Mouse (Mus musculus) erythroblast, adult 5-6 weeks (primary cell): ENCODE results near the gene Stra6. TPM values are rescaled to one million over a fixed set of nuclear protein-coding genes. Genes with fewer than 3 reads are reported as not detected.

Experiments used
- ATAC-seq: replicated peaks from 2 replicates; pipeline ENCODE4 v1.8.0; 2016; ENCODE audit warnings: moderate number of reproducible peaks, mild to moderate bottlenecking, moderate TSS enrichment, inconsistent platforms; ENCODE audit not compliant: poor library complexity, low FRiP score, severe bottlenecking
- total RNA-seq, 2 experiments: library from RNA; stranded (forward) in 1 of 2; stranded (reverse) in 1 of 2; fragments of 150-400 nt in 1 of 2; fragments of 200-764, 138-1000 nt in 1 of 2; gene quantifications; 2 replicates each; pipeline versions ENCODE4 v1.2.3 to v1.2.4; 2015 to 2017; ENCODE audit warnings: low replicate concordance in 2 of 2

Stra6 gene
- total RNA-seq, 2 experiments from 2014 or later, result not detected

DNA sequence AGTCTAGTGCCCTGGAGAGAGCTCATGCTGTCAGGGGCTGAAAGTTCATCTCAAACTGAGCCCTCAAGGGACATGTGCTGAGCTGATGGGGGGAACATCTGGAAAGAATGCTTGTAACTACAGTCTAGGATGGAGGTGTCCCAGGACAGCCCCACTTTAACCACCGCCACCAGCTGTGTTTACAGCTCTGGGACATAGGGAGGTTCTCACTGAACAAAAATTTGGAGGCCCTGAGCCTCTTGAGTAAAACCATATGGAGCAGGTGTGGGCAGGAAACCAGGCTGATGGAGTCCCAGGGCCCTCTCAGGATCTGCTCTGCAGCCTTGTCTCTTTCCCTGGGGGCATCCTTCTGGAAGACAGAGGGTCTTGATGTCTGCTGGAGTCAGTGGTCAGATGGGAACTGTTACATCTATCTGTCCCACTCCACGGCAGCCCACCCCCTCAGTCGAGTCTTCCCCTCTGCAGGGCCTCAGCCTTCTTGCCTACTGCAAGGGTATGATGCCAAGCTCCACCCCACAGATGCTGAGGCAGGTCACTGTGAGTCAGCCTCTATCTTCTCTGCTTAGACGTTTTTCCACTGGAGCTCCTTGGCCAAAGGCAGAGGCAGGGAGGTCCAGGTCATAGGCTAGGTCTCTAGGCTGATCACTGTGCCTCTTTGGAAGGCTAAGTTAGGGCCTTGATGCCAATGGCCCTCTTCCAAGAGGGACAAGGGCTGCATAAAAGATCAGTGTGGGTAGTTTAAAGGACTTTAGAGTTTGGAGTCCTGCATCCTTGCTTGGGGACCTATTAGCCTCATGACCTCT, 28.2 kb downstream of the Stra6 start:
- ATAC-seq, result peak; percentile 46; the same call in 1 of the 2 replicates

DNA sequence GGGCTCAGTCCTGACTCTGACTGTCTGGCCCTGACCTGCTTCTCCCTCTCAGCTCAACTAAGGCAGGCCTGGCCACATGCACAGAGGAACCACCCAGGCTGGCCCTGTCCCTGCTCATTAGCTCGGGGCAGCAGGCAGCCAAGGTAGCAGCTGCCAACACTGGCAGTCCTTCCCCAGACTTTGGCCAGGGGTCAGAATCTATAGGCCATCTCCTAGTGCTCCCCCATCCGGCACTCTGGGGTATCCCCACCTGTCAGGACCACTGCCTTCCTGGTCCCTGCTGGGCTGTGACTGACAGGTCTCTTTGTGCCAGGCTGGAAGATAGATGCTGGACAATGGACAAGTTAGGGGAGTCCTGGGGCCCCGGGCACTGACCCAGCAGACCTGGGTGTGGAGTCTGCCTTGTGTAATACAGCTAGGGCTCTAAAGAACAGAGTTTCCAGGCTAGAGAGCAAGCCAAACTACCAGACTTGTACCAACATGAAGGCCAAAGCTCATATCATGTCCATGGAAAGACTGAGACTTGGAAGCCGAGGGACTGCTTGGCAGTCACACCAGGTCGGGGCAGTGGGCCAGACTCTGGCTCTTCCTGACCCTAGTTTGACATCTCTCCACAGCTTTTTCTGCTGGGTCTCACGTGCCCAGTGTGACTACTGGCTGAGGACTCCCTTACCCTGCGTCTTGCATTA, 29.1 kb downstream of the Stra6 start:
- ATAC-seq, result no peak

DNA sequence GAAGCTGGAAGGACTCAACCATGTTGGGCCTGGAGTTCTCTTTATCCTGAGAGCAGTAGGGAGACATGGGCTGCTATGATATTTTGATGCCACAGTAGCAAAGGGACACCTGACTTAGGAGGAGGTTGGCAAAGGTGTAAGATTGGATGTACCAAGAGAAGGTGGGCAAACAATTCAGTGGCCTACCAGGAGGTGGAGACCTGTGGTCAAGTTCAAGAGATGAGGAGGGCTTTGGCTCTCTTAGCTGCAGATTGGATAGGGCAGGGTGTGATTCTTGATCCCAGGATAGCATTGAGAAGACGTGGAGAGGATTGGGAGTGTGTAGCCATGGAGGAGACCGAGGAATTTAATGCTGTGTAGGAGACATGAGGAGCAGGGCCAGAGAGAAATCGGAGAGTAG, 30.2 kb downstream of the Stra6 start:
- no peak for ATAC-seq

DNA sequence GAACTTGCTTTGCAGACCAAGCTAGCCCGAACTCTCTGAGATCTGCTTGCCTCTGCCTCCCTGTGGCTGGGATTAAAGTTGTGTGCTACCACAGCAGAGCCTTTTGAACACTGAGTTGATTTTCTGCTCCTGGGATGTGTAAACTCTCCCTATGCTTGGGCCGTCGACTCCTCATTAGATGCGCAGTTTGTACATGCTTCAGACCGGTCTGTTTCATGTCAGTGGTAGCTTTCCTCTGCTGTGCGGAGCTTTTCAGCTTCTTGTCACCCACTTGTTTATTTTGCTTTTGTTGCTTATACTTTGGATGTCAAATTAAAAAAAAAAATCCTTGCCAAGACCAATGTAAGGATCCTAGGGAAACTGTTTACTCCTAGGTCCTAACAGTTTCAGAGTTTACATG, 32.4 kb downstream of the Stra6 start:
- ATAC-seq, result no peak

DNA sequence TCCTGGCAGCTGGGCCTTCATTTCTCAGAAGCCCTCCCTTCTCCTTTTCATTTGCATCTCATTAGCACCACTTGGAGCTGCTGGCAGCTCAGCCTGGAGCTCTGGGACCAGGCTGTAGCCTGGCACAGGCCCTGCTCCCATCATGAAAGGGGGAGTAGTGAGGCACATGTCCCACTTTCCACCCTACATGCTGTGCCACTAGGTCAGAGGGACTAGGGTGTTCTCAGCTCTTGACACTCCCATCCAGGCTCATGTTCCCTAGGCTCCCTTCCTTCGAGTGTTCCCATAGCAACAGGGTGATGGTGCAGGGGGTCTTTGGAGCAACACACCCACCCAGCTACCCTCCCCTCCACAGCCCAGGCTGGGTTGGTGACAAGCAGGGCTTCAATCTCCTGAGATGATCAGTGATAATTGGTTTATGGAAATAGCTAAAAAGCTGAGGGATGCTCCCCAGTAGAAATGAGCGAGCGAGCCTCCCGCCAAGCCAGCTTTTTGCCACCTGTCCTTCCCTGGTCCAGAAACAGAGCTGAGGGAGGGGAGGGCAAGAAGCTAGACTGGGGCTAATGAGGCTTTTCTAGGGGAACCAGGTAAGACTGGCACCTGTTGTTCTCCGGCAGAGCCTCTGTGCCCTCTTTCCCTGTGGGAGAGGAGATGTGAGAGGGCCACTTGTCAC, 33.2 kb downstream of the Stra6 start:
- ATAC-seq, result no peak

DNA sequence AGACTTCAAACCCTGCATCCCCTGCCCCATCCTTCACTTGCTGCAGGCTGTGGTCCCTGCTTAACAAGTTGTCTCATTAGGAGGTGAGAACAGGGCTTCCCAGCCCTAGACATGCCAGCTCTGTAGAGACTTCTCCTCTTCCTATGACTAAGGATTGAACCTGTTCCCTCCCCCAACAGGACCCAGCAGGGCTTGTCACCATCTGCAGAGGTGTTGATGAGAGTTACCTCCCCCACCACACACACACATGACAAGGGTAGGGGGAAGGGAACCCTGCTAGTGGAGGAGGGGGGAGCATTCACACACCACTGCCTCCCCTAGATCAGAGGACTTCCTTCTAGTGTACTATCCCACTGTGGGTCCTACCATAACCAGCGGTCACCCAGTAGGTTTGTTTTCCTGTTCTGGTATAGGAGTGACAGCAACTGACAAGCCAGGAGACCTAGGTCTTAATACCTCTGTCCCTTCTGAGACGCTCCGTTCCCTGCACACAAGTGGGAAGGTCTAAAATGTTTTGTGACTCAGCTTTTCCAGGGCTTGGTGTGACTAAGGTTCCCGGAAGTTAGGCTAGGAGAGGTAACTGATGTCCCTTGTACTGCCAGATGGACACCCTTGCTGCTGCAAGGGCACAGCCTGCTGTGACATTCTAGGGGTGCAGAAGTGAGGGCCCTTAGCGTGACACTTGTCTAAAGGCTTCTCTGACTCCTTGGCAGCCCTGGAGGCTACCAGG, 36.4 kb downstream of the Stra6 start:
- no peak for ATAC-seq

DNA sequence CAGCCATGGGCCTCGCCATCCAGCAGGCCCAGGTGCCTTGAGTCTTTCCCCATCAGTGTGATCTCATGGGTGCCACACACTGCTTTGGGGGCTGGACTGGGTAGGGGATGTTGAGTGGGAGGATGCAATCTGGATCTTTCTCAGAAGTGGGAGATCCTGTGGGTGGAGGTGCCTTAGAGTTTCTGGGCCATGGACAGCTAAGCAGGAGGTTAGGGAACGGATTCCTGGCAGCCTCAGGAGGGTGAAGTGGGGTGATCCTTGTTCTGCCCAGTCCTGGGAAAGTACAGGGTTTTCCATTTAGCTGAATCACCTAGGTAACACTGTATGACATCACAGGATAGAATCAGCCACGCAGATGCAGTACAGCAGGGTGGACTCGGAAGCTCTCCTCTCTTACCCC, 38.4 kb downstream of the Stra6 start:
- ATAC-seq, result no peak

DNA sequence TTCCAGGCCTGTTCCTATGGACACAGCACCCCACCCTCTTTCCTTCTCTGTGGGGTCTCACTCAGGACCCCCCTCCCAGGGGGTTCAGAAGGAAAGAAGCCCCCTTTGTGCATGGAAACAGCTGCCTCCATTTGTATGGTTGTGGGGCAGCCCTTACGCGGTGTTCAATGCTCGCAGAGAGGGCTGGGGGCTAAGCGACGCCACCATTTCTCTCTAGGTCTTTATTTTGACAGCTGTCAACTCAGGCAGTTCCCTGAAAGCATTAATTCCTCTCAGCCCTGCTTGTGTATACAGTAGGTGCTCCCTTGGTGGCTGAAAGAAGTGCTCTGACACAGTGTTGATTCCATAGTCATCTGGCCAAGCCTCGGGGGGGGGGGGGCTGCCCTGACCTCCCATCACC, 40.1 kb downstream of the Stra6 start:
- ATAC-seq, result no peak

DNA sequence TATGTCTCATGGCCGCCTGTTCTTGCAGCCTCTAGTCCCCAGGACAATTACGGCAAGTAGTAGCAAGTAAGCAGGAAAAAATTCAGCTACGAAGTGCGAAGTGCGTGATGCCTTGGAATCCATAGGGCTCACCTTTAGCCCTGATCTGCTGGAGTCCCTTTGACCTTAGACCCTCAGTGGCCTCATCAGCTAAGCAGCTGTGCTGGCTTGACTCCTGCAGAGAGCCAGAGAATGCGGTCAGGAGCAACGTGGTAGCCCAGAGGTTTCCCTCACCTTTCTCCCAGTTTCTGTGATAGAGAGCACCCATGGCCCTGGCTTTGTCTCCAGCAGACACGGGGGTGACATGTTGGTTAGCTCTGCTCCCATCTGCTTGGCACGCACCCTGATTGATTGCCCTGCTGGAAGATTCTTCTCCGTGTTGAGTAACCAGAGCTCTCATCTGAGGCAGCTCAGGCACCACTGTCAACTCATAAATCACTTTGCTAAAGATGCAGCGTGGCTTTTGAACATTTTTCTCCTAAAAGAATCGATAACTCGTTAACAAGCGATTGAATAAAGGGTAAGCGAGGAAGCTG, 42.1 kb downstream of the Stra6 start:
- no peak for ATAC-seq

DNA sequence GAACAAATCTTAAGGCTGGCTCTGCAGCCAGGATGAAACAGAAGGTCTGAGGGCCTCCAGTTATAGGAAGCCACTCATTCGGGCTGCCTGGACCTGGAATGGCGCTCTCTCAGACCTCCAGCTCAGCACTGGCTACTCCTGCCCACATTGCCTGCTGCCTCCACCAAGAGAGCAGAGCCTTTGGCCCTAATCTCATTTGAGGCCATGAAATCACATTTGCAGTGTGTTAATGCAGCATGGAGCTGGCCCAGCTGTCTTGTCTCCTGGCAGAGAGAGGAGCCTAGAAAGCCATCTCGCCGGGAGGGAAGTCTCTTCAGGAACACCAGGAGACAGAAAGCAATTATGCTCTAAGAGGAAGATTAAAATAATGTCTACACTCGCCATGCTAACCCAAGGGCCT, 43.9 kb downstream of the Stra6 start:
- ATAC-seq, result no peak

DNA sequence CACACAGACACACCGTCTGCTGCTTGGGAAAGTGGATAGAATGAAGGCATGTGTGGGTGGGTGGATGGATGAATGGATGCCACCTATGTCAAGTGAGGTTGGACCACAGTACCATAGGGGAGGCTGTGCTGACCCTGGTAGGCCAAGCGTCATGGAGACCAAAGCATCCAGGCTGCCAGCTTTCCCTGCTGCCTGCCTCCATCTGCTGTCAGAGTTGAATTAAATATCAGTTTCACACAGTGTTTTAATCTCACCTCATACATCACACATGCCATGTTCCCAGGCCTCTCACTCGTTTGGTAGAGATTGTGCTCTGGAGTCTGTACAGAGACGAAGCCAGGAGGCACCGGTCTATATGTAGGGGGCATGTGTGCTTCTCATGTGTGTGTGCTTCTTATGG, 47.2 kb downstream of the Stra6 start:
- no peak for ATAC-seq

DNA sequence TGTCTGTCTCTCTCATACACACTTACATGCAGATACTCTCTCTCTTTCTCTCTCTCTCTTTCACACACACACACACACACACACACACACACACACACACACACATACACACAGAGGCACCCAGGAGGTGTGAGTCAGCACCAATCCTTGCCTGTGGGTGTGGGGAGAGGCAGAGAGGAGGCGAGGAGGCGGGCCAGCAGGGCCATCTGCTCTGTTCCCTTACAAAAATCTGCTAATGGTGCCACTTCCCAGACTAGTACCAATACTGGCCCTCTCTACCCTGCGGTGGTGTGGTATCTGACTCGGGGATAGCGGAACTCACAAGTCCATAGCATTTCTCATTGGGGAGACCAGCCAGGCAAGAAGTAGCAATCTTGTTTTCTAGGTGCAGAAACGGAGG, 47.8 kb downstream of the Stra6 start:
- no peak for ATAC-seq

DNA sequence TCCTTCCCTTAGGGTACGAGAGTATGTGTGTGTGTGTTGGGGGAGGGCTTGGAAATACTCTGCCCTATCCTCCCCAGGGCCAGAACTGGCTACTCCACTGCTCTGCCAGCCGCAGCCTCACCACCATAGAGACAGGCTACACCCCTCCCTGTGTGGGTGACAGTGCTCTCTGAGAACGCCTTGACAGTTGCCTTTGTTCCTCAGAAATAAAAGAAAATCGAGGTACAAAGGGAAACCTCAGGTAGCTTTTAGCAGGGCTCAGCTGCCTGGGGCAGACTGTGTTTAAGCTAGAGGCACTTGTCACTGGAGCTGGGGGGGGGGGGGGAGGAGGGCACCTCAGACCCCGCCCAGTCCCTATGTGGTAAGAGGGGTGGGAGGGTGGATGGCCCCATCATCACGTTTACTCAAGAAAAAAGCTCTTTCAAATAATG, 48.7 kb downstream of the Stra6 start:
- no peak for ATAC-seq

DNA sequence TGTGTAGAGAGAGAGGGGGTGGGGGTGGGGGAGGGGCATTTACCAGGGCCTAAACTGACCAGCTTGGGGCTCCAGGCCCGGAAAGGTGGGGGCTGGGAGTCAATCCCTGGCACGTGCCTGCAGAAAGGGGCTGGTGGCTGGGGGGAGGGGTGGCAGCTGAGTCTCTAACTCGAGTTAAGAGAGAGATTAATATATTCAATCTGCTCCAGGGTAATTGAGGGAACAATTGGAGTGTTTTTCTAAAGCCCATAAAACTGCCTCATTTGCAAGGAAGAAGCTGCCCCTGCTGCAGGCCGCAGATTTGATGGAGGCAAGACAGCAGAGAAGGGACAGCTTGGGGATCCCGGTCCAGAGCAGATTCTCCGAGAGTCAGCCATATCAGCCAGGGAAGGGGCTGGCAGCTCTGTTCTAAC, 49.3 kb downstream of the Stra6 start:
- no peak for ATAC-seq

DNA sequence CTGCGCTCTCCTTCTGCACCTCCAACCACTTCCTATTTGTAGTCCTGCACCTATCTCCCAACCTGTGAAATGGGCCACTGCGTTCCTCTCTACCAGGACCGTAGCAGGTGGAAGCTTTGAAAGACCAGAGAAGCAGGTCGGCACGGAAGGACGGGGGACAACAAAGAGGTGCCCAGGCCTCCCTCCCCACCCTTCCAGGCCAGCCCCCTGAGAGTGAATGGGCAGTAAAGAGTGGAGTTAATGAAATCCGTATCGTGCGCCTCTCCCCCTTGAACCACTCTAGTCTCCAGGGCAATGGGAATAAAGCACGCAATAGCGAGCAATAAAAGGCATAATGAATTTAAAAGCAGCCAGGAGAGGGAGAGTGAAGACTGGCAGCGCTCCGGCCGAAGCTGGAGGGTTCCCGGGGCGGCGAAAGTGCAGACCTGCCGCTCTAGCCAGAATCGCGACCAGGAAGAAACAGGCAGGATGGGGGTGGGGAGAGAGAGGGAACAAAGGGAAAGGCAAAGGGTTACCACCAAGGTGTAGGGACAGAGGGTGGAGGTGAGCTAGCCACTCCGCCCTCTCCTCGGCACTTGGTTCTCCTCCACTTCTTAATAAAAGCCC, 49.8 kb downstream of the Stra6 start:
- no peak for ATAC-seq

DNA sequence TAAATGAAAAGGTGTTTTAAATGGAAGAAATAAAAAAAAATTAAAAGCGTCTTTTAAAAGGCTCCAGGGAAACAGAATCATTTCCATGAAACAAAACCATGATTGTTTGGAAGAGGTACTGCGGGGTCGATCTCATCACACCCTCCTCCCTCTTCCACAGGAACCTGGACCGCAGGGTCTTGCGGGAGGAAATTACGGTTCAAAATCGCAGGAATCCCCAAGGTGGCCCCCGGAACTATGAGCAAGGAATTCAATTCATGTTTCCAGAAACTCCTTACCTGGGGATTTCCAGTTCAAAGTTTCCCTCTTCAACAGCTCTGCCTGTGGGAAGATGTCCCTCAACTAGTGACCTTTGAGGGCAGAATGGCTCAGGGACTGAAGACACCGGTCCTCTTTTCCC, 50.4 kb downstream of the Stra6 start:
- ATAC-seq, result no peak

DNA sequence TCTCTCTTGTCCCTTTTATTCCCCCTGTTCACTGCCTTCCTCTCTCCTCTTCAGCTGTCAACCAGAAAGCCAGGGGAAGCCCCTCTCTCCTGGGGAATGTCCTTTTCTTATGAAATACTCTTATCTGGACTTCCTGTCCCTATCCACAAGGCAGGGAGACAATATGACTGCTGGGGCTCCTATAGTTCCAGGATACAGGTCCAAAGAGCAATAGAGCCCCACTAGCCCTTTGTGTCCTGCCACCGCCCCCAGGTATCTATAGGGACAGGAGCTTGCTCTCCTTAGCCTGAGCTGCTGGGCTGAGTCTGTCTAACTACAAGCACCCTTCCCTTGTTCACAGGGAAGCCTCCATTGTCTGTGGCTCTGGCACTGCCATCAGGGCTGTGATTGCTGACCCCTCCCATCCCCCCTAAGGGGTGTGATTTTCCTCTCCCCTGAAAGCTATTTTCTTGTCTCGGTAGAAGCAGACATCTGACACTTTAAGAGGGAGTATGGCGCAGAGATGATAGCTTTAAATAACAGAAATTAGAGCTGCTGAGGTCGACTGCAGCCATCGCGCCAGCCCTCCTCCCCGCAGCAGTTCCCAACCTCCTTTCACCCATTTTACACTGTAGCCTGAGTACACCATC, 51.8 kb downstream of the Stra6 start:
- no peak for ATAC-seq

DNA sequence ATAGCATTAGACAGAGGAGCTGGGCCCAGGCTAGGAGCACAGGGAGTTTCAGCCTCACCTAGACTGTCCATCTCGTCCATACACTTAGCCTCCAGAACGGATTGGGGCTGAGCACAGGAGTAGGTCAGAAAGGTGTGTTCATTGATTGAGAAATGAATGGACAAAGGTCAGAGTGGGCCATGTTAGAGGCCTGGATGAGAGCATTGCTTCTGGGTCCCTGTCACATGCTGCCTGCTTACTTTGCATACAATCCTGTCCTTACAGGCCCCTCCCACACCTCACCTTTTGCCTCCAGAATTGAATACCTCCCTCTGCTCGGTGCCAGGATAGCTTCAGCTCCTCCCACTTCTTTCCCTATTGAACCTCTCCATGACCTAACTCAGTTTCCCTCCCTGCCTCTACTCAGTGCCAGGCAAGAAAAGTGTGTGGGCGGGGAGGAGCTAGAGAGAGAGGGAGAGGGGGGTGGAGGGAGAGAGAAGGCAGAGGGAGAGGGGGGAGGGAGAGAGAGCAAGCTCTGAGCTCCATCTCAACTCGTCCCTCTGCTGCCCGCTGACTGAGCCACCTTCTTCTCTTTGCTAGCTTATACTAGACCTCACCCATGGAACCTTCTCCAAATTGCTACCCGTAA, 52.5 kb downstream of the Stra6 start:
- ATAC-seq, result no peak

DNA sequence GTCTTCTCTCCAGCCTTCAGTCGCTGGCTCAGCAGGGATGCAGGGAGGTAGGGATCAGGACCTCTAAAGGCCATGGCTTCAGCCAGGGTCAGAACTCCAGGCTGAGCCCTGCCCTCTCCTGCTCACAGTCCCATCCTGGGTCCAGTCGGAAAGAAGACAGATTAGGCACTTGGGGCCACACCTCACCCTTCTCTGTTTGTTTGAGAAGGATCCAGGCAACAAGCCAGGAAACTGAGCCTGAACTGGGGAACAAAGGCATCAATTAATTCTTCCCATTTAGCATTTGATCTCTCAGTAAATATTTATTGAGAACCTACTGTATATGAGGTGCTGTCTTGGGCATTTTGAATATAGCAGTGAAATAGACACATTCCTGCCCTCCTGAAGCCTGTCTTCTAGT, 55.1 kb downstream of the Stra6 start, which contains the start of gene Ccdc33:
Ccdc33 (minus strand) TSS at position 153 of the 400 bp plus-strand sequence.
- no peak for ATAC-seq
